In the genomic region with DNA sequence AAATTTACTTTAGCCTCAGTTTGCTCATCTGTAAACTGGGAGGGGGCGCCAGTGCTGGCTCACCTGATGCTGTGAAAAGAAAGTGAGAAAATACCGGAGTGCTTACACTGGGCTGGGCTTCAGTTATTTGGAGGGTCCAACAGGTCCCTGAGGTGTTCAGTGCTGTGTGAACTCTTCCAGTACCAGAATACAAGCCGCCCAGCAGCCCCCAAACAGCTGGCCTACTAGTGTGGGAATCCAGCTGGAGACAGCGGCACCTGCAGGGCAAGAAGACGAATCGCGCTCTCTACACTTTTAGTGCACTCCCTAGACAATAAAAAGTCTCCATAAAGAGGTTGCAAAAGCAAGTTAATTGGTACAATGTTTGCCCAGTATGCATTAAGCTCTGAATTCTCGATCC, we compare ENCODE assay signal across 8 mouse cellular contexts. TPM values are rescaled to one million over a fixed set of nuclear protein-coding genes. Genes with fewer than 3 reads are reported as not detected.
DNase-seq lines count a peak whose midpoint lies in the region; ATAC-seq and TF ChIP-seq lines count a peak whose summit lies in the region.

No protein-coding gene starts in this region.

- in situ Hi-C loops in CH12.LX (cut with MboI; ENCODE audit: low pct_ligation_motif_present, low pct_unique_long_range_greater_than_20kb, low sequenced_read_pairs), result loop anchor here (25.0 kb wide), 1 partner anchor 309 kb away; the partner anchor contains the start of gene Ppdpf

- TF ChIP-seq EP300 in CH12.LX (IDR thresholded peaks at IDR 0.05; ENCODE audit: low read length), result no peak

- H3K4me2 ChIP-seq in CH12.LX (ENCODE audit: insufficient read depth, low read depth, poor library complexity, severe bottlenecking), result peak overlapping the region; percentile 63
- H3K4me2 ChIP-seq in heart, embryonic 16.5 days (ENCODE audit: low read depth, low read length), result peak overlapping the region; percentile 78
- H3K4me2 ChIP-seq in neural tube, embryonic 13.5 days, result peak overlapping the region; percentile 99

- DNase-seq in CH12.LX (ENCODE audit: extremely low read depth), result peak; percentile 80
- DNase-seq in kidney, postnatal 25 days, result peak; percentile 69 to 82
- peak; percentile 54 to 56 for DNase-seq in lung, adult 18-20 months
- peak; percentile 67 for DNase-seq in thymus, adult 2 months

- peaks cover 34% of the 10 kb centered on the region for H3K79me2 ChIP-seq in CH12.LX (replicated peaks; ENCODE audit: control insufficient read depth, extremely low read depth, insufficient read depth, poor library complexity, severe bottlenecking)

- peak overlapping the region; percentile 47; the same call in 1 of the 2 replicates for H3K27ac ChIP-seq in CH12.LX (ENCODE audit: insufficient read depth, low read depth)
- peak overlapping the region; percentile 61 for H3K27ac ChIP-seq in bone marrow macrophage, adult 2 months (ENCODE audit: insufficient read depth, low read depth, low read length)
- peak overlapping the region; percentile 91 for H3K27ac ChIP-seq in heart, embryonic 16.5 days (ENCODE audit: low read length)
- H3K27ac ChIP-seq in neural tube, embryonic 13.5 days (replicated peaks), result peak overlapping the region; percentile 84
- peak overlapping the region; percentile 51 for H3K27ac ChIP-seq in thymus, adult 2 months (ENCODE audit: control insufficient read depth, insufficient read depth, low read length)

- dilution Hi-C loops in CH12.LX (cut with MboI; ENCODE audit: extremely low pct_ligation_motif_present, extremely low pct_unique_long_range_greater_than_20kb, low sequenced_read_pairs), result no loop called here

- ATAC-seq in heart, embryonic 16.5 days (replicated peaks; ENCODE audit: extremely low read depth, insufficient read depth, low FRiP score), result peak; percentile 61
- ATAC-seq in neural tube, embryonic 13.5 days (ENCODE audit: low read depth), result peak; percentile 75

- TF ChIP-seq RAD21 in CH12.LX (IDR thresholded peaks at IDR 0.05; ENCODE audit: low read depth, low read length), result peak; percentile 73

- TF ChIP-seq POLR2A in CH12.LX (IDR thresholded peaks at IDR 0.05; ENCODE audit: low read depth, low read length), result no peak
- no peak for TF ChIP-seq POLR2A in bone marrow macrophage, adult 2 months (IDR thresholded peaks at IDR 0.05; ENCODE audit: borderline replicate concordance, low read depth, low read length)
- TF ChIP-seq POLR2A in thymus, adult 2 months (IDR thresholded peaks at IDR 0.05; ENCODE audit: control insufficient read depth, extremely low read depth, insufficient read depth, low read length, poor library complexity), result no peak

- no peaks in the 10 kb centered on the region for H3K27me3 ChIP-seq in CH12.LX (replicated peaks)
- no peaks in the 10 kb centered on the region for H3K27me3 ChIP-seq in erythroblast, embryonic 14.5 days (ENCODE audit: control insufficient read depth)
- H3K27me3 ChIP-seq in heart, embryonic 16.5 days (ENCODE audit: control insufficient read depth, insufficient read depth, low read length), result no peaks in the 10 kb centered on the region
- no peaks in the 10 kb centered on the region for H3K27me3 ChIP-seq in neural tube, embryonic 13.5 days
- H3K27me3 ChIP-seq in thymus, adult 2 months (ENCODE audit: control insufficient read depth, insufficient read depth, low read length), result no peaks in the 10 kb centered on the region

- peaks cover 10 to 33% of the 10 kb centered on the region in 2 experiments for H3K36me3 ChIP-seq in CH12.LX (replicated peaks in 1 of 2; ENCODE audit: control insufficient read depth in 1 of 2, insufficient read depth in 1 of 2, low read length in 1 of 2)
- peaks cover 26% of the 10 kb centered on the region for H3K36me3 ChIP-seq in erythroblast, embryonic 14.5 days (ENCODE audit: control insufficient read depth)
- H3K36me3 ChIP-seq in heart, embryonic 16.5 days (ENCODE audit: control insufficient read depth, insufficient read depth), result peaks cover 10% of the 10 kb centered on the region
- H3K36me3 ChIP-seq in neural tube, embryonic 13.5 days, result peaks cover 22% of the 10 kb centered on the region
- peaks cover 10% of the 10 kb centered on the region for H3K36me3 ChIP-seq in thymus, adult 2 months (ENCODE audit: control insufficient read depth, insufficient read depth, low read length)

- peak overlapping the region; percentile 66 to 97 (median 81) for H3K4me3 ChIP-seq in CH12.LX (replicated peaks in 1 of 3; ENCODE audit: low read depth in 2 of 3, low read length in 2 of 3, poor library complexity in 1 of 3)
- peak overlapping the region; percentile 56 for H3K4me3 ChIP-seq in bone marrow macrophage, adult 2 months (ENCODE audit: insufficient read depth, low read length)
- H3K4me3 ChIP-seq in erythroblast, embryonic 14.5 days (replicated peaks), result peak overlapping the region; percentile 85
- H3K4me3 ChIP-seq in heart, embryonic 16.5 days (ENCODE audit: low read length), result peak overlapping the region; percentile 94
- peak overlapping the region; percentile 96 for H3K4me3 ChIP-seq in neural tube, embryonic 13.5 days
- H3K4me3 ChIP-seq in thymus, adult 2 months (ENCODE audit: control insufficient read depth, insufficient read depth, low read length), result 0 out of 2 replicates have a peak overlapping the region, but pooled peaks have one; percentile 0

- no peaks in the 10 kb centered on the region for H3K9me3 ChIP-seq in CH12.LX (replicated peaks; ENCODE audit: low read length)
- H3K9me3 ChIP-seq in erythroblast, embryonic 14.5 days (ENCODE audit: control insufficient read depth, low read length), result no peaks in the 10 kb centered on the region
- H3K9me3 ChIP-seq in heart, embryonic 16.5 days (replicated peaks; ENCODE audit: control insufficient read depth, low read length), result no peaks in the 10 kb centered on the region
- H3K9me3 ChIP-seq in neural tube, embryonic 13.5 days, result no peaks in the 10 kb centered on the region

- 14% methylated on average over 8 of the region's 8 CpGs for WGBS in heart, embryonic 16.5 days
- WGBS in neural tube, embryonic 13.5 days, result 12% methylated on average over 8 of the region's 8 CpGs
- 4% methylated on average over 8 of the region's 8 CpGs for WGBS in thymus, adult 2 months

- TF ChIP-seq CTCF in CH12.LX (conservative IDR thresholded peaks at IDR 0.05 in 1 of 2, IDR thresholded peaks at IDR 0.05 in 1 of 2; ENCODE audit: low read depth in 2 of 2, low read length in 2 of 2), result peak; percentile 28 to 83; a peak in 3 of 4 replicates
- peak; percentile 49; the same call in 1 of the 2 replicates for TF ChIP-seq CTCF in bone marrow macrophage, adult 2 months (IDR thresholded peaks at IDR 0.05; ENCODE audit: low read depth, low read length)
- TF ChIP-seq CTCF in thymus, adult 2 months (IDR thresholded peaks at IDR 0.05; ENCODE audit: borderline replicate concordance, control insufficient read depth, extremely low read depth, insufficient read depth, low read length, poor library complexity), result peak; percentile 64; the same call in 1 of the 2 replicates

- peaks cover 14 to 48% of the 10 kb centered on the region in 2 experiments for H3K4me1 ChIP-seq in CH12.LX (ENCODE audit: control insufficient read depth in 1 of 2, insufficient read depth in 2 of 2)
- peaks cover 15% of the 10 kb centered on the region for H3K4me1 ChIP-seq in bone marrow macrophage, adult 2 months (ENCODE audit: control insufficient read depth, insufficient read depth, low read length)
- H3K4me1 ChIP-seq in erythroblast, embryonic 14.5 days (ENCODE audit: control insufficient read depth), result peaks cover 56% of the 10 kb centered on the region
- H3K4me1 ChIP-seq in heart, embryonic 16.5 days (ENCODE audit: control insufficient read depth, insufficient read depth, low read length), result peaks cover 15% of the 10 kb centered on the region
- peaks cover 20% of the 10 kb centered on the region for H3K4me1 ChIP-seq in neural tube, embryonic 13.5 days (replicated peaks)
- H3K4me1 ChIP-seq in thymus, adult 2 months (replicated peaks; ENCODE audit: control insufficient read depth, insufficient read depth, low read length), result peaks cover 5% of the 10 kb centered on the region; the same call in 1 of the 2 replicates

- peak overlapping the region; percentile 53 for H3K9ac ChIP-seq in CH12.LX (ENCODE audit: insufficient read depth, low read depth)
- H3K9ac ChIP-seq in heart, embryonic 16.5 days (ENCODE audit: low read length), result peak overlapping the region; percentile 79
- peak overlapping the region; percentile 76 for H3K9ac ChIP-seq in neural tube, embryonic 13.5 days

RNA-seq across cellular contexts. Expression of gene Tpd52l2, which starts 0.7 kb away (rescaled TPM):
- 80.7 and 90.4 TPM in 2 replicates for total RNA-seq in CH12.LX (2012; rRNA removed)
- 126 and 127 TPM in 2 replicates for total RNA-seq in CH12.LX (2014; rRNA removed)
- polyA plus RNA-seq in CH12.LX (2012; ENCODE audit: insufficient read length, low read depth), result 92.0 and 92.1 TPM in 2 replicates
- 61.9 and 65.6 TPM in 2 replicates for polyA plus RNA-seq in bone marrow macrophage, adult 2 months (2012; ENCODE audit: insufficient read depth, insufficient read length, missing spikeins)
- polyA plus RNA-seq in erythroblast, embryonic 14.5 days (2012), result 4.5 and 5.4 TPM in 2 replicates
- 123 and 125 TPM in 2 replicates for polyA plus RNA-seq in heart, embryonic 16.5 days (2015; fragmentation: Nextera tagmentation; extraction: Ambion mirVana)
- 107 and 114 TPM in 2 replicates for polyA plus RNA-seq in neural tube, embryonic 13.5 days (2015; fragmentation: Nextera tagmentation; extraction: Ambion mirVana)
- polyA plus RNA-seq in thymus, adult 2 months (2012; rRNA removed), result 54.2 and 54.7 TPM in 2 replicates

RNA-seq across cellular contexts. Expression of gene Abhd16b, which starts 3.3 kb away (rescaled TPM):
- total RNA-seq in CH12.LX (2012; rRNA removed) (0.13 TPM in 1 of 2 replicates, not detected in the other), CH12.LX (2014; rRNA removed) (not detected in 2 replicates)
- polyA plus RNA-seq in CH12.LX (2012; ENCODE audit: insufficient read length, low read depth), result 0.45 TPM in 1 of 2 replicates, not detected in the other
- not detected in 2 replicates for polyA plus RNA-seq in bone marrow macrophage, adult 2 months (2012; ENCODE audit: insufficient read depth, insufficient read length, missing spikeins)
- polyA plus RNA-seq in erythroblast, embryonic 14.5 days (2012), result not detected in 2 replicates
- 0.17 and 0.19 TPM in 2 replicates for polyA plus RNA-seq in heart, embryonic 16.5 days (2015; fragmentation: Nextera tagmentation; extraction: Ambion mirVana)
- 0.11 TPM in 1 of 2 replicates, not detected in the other for polyA plus RNA-seq in neural tube, embryonic 13.5 days (2015; fragmentation: Nextera tagmentation; extraction: Ambion mirVana)
- polyA plus RNA-seq in thymus, adult 2 months (2012; rRNA removed), result 0.13 and 0.16 TPM in 2 replicates

RNA-seq across cellular contexts. Expression of gene Dnajc5, which starts 24.0 kb away (rescaled TPM):
- 54.5 and 57.6 TPM in 2 replicates for total RNA-seq in CH12.LX (2012; rRNA removed)
- total RNA-seq in CH12.LX (2014; rRNA removed), result 45.5 and 51.1 TPM in 2 replicates
- polyA plus RNA-seq in CH12.LX (2012; ENCODE audit: insufficient read length, low read depth), result 54.6 and 62.7 TPM in 2 replicates
- 66.3 and 71.7 TPM in 2 replicates for polyA plus RNA-seq in bone marrow macrophage, adult 2 months (2012; ENCODE audit: insufficient read depth, insufficient read length, missing spikeins)
- polyA plus RNA-seq in erythroblast, embryonic 14.5 days (2012), result 0.84 and 0.93 TPM in 2 replicates
- polyA plus RNA-seq in heart, embryonic 16.5 days (2015; fragmentation: Nextera tagmentation; extraction: Ambion mirVana), result 77.9 and 82.1 TPM in 2 replicates
- 192 and 214 TPM in 2 replicates for polyA plus RNA-seq in neural tube, embryonic 13.5 days (2015; fragmentation: Nextera tagmentation; extraction: Ambion mirVana)
- 140 and 146 TPM in 2 replicates for polyA plus RNA-seq in thymus, adult 2 months (2012; rRNA removed)

RNA-seq across cellular contexts. Expression of gene Zbtb46, which starts 37.1 kb away (rescaled TPM):
- total RNA-seq in CH12.LX (2012; rRNA removed), result 4.1 and 9.3 TPM in 2 replicates
- 6.2 and 6.7 TPM in 2 replicates for total RNA-seq in CH12.LX (2014; rRNA removed)
- 5.3 and 6.0 TPM in 2 replicates for polyA plus RNA-seq in CH12.LX (2012; ENCODE audit: insufficient read length, low read depth)
- polyA plus RNA-seq in bone marrow macrophage, adult 2 months (2012; ENCODE audit: insufficient read depth, insufficient read length, missing spikeins), result 0.11 and 0.55 TPM in 2 replicates
- polyA plus RNA-seq in erythroblast, embryonic 14.5 days (2012), result 0.23 and 0.26 TPM in 2 replicates
- 9.8 and 10.3 TPM in 2 replicates for polyA plus RNA-seq in heart, embryonic 16.5 days (2015; fragmentation: Nextera tagmentation; extraction: Ambion mirVana)
- polyA plus RNA-seq in neural tube, embryonic 13.5 days (2015; fragmentation: Nextera tagmentation; extraction: Ambion mirVana), result 21.1 and 22.0 TPM in 2 replicates
- 4.8 and 5.3 TPM in 2 replicates for polyA plus RNA-seq in thymus, adult 2 months (2012; rRNA removed)

Comparison
In these comparisons a context has a peak if more than half of its experiments do, and no peak if none do; other contexts are left out.
1. Peak in every context shown above with its lines: DNase-seq, ATAC-seq, H3K4me3 ChIP-seq and H3K27ac ChIP-seq.
2. H3K4me3 ChIP-seq: peak in every context shown above with its lines; median percentile 96 in neural tube, embryonic 13.5 days; 94 in heart, embryonic 16.5 days; 85 in erythroblast, embryonic 14.5 days; 81 in CH12.LX; 56 in bone marrow macrophage, adult 2 months; 0 in thymus, adult 2 months.
3. RNA of gene Dnajc5, which starts 24.0 kb away (polyA plus RNA-seq): 192 to 214 TPM in neural tube, embryonic 13.5 days, 140 to 146 TPM in thymus, adult 2 months, 77.9 to 82.1 TPM in heart, embryonic 16.5 days, 66.3 to 71.7 TPM in bone marrow macrophage, adult 2 months and 54.6 to 62.7 TPM in CH12.LX; 0.84 to 0.93 TPM in erythroblast, embryonic 14.5 days; every median in the first group is over 10 times any median in the second.